Mouse (Mus musculus): Measurements from ENCODE around the gene Vps9d1. TPM values are rescaled to one million over a fixed set of nuclear protein-coding genes. Genes with fewer than 3 reads are reported as not detected.
"Not testable (repeated sequence)": the region's sequence is repeated elsewhere in the genome, so short reads cannot be mapped to it uniquely, and the experiment has no call there.

The Vps9d1 gene
- 25.2 and 36.7 TPM in 2 replicates for total RNA-seq (2021)
- long read RNA-seq, transcript Vps9d1-203 (15 exons, 2,952 nt): major isoform, 6 of 25 reads
- long read RNA-seq, partial matches to known transcripts: 9 of 25 reads
- long read RNA-seq, other reads (novel, unspliced or antisense): 9 of 25 reads

GRCm38 (mm10) chr8:123254099-123254885, at the start of gene Vps9d1, which contains the start of gene Zfp276:
Gene Vps9d1 (minus strand): TSS chr8:123254348.
Gene Zfp276 (plus strand): TSS chr8:123254195.
- peak; percentile 92 for DNase-seq

GRCm38 (mm10) chr8:123298301-123298700, 44.2 kb upstream of the Vps9d1 start:
- no peak for DNase-seq

DNA sequence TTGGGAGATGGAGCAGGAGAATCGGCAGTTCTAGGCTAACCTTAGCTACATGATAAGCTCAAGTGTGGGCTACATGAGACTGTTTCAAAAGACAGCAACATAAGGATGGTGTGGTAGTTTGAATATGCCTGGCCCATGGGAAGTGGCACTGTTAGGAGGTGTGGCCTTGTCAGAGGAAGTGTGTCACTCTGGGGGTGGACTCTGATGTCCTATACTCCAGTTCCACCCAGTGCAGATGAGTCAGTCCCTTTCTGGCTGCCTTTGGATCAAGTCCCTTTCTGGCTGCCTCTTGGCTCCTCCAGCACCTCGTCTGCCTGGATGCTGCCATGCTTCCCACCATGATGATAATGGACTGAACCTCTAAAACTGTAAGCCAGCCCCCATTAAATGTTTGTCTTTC, 38.6 kb upstream of the Vps9d1 start:
- no peak for DNase-seq

DNA sequence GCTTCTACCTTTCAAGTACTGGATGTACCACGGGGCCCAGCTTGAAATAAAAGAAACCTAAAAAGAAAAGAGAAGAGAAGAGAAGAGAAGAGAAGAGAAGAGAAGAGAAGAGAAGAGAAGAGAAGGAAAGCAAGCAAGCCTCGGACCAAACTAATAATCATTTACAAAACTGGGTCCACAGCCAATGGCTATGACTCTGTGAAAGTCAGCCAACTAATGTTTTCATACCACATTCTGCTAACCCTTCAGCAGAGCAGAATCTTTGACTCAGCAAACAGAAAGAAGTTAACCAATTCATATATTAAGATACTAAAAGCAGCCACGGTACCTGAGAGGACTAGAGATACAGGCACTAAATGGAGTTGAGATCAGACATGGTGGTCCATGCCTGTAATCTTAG, 38.1 kb upstream of the Vps9d1 start:
- no peak for DNase-seq

DNA sequence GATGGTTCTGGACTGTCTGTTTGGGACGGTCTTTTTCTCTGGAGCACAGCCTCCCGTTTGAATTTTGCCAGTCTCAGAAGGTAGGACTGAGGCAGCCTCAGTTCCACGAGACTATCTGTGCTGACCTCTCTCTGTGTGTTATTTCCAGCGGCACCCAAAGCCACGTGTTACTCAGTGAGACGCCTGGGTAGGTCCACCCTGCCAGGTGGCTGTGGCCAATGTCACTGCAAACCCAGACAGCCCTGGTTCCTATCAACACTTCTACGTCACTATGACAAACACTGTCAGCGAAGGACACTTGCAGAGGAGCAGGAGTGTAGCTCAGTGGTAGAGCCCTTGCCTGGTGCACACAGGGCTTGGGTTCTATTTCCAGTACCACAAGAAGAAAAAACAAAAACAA, 37.6 kb upstream of the Vps9d1 start:
- no peak for DNase-seq

DNA sequence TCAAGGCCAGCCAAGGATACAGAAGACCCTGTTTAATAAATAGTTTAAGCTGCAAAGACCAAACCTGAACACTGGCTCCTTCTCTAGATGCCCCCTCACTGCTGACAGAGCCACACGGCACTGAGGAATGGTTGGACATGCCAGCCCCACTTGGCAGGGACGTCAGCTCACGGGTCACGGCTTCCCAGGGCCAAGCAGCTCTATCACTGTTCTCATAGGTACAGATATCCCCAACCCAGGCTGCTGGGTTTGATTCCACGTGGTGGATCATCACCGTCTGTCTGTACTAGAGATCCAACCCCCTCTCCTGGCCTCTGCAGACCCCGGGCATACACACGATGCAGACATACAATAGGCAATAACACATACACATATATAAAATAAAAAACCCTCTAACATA, 36.5 kb upstream of the Vps9d1 start:
- DNase-seq: no peak

GRCm38 (mm10) chr8:123290166-123290565, 36.0 kb upstream of the Vps9d1 start:
- peak; percentile 53 for DNase-seq

DNA sequence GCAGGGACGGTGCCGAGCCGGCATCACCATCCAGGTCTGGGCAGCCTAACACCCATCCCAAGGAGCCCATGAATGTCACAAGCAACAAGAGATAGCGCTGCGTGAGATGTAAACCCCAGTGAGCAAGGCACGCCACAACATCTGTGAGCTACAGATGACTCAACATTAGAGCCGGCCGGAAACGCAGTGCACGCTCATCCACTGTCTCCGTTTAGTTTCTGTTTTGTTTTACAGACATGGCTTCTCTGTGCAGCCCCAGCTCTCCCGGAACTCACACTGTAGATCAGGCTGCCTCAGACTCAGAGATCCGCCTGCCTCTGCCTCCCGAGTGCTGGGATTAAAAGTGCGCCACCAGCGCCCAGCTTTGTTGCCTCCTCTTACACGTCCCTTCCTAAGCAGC, 33.2 kb upstream of the Vps9d1 start:
- DNase-seq: no peak

DNA sequence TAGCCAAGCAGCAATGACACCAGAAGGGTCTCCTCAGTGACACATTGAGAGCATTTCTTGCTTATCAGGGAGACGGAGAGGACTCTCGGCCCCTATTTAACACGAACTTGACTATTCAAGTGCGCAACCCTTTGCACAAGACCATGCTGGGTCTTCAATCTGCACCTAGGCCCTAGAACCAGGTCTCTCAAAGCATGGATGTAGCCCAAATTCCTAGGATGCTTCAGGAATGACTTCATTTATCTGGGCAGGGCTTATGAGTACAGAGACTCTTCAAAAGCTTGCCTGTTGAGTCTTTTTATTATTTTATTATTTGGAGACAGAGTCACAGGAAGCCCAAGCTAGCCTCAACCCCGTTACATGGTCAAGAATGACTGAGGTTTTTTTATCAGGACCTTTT, 30.3 kb upstream of the Vps9d1 start:
- no peak for DNase-seq

DNA sequence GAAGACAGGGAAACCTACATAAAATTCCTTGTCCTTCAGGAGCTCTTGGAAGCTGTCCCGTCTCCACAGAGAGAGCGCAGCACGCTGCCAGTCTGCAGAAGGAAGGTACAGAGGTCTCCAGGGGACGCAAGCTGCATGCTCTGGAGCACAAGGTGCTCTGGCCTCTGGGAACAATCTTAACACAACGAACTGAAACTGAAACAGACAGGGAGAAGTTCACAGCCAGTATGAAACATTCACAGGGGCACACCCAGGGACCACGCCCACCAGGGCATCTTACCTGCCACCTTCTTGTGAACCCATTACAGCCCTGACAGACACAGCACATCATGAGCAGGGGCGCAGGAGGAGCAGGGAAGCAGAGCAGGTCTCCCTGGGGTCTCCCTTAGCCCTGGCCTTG, 29.8 kb upstream of the Vps9d1 start:
- no peak for DNase-seq

- DNase-seq: not testable (repeated sequence)
These were observed 28.8 kb upstream of the Vps9d1 start for GRCm38 (mm10) chr8:123282994-123283393.

DNA sequence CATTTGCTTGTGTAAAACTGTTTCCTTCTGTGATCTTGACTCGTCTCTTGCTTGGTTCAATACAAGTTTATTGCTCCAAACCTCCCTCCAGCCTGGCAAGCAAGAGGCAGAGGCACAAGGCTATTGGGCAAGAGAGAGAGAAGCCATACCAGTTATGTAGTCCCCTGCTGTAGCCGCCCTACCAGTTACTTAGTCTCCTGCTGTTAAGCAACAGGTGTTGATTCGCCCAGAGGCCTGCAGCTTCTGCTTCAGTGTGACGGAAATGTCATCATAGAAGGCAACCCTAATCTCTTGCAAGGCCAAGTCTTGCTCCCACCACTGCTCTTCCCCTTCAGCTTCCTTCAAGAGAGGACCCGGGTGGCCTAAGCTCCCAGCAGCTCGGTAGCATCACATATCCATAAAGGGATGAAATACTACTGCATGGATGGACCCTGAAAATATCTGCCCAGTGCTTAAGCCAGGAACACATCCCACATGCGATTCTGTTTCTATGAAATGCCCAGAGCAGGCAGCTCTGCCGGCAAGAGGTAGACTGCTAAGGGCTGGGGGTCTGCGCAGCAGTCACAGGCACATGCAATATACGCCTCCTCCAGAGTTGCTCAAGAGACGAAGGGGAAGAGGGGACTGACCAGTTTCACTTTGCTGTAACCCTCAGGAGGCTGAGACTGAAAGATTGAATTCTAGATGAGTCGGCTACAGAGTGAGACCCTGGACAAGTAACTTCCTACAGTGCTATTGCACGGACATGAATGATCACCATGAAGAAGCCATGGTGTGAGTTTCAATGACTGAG, 26.4 kb upstream of the Vps9d1 start:
- no peak for DNase-seq

GRCm38 (mm10) chr8:123279828-123280227, 25.7 kb upstream of the Vps9d1 start:
- no peak for DNase-seq

GRCm38 (mm10) chr8:123278445-123278844, 24.3 kb upstream of the Vps9d1 start:
- DNase-seq: no peak

- DNase-seq: no peak
These were observed 20.9 kb upstream of the Vps9d1 start for GRCm38 (mm10) chr8:123275096-123275495.

GRCm38 (mm10) chr8:123274447-123274846, 20.3 kb upstream of the Vps9d1 start:
- DNase-seq: no peak

GRCm38 (mm10) chr8:123271901-123272300, 17.8 kb upstream of the Vps9d1 start:
- no peak for DNase-seq

GRCm38 (mm10) chr8:123271147-123271546, 17.0 kb upstream of the Vps9d1 start:
- no peak for DNase-seq

DNA sequence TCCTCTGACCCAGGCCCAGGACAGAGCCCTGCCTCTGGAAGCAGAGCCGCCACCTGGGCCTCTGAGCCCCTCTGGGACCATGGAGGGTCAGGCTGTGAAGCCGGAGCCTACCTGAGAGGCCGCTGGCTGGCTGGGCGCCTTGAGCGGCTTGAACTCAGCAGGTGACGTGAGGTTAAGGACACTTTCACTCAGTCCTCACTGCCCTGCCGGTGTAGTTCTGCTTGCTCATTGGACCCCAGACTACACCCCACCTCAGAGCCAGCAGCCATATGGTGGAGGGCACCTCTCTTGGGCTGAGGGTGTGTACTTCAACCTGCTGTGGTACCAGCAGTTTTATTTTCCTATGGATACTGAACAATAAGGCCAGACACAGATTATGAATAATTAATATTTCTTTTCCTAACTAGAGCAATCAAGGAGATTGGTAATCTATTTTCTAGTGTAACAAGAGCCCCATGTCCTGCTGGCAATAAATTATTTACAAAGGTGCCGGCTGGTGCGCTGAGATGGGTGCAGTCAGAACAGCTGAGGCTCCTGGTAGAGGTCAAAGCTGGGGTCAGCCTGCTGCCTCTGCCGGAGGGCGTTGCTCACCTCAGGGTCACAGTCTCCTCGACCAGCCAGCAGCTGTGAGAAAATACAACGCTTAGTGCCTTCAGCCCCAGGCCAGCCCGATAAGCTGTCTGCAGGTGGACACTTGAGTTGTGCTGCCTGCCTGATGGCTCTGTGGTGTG, 13.9 kb upstream of the Vps9d1 start:
- DNase-seq: no peak

DNA sequence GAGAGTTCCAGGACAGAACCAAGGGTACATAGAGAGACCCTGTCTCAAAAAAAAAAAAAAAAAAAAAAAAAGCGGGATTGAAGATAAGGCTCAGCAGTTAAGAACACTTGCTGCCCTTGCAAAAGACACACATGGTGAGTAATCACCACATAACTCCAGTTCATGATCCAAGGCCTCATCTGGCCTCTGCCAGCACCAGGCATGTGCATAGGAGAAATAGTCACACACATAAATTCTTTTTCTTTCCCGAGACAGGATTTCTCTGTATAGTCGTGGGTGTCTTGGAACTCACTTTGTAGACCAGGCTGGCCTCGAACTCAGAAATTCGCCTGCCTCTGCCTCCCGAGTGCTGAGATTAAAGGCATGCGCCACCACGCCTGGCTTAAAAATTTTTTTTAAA, 3.4 kb upstream of the Vps9d1 start:
- not testable (repeated sequence) for DNase-seq

DNA sequence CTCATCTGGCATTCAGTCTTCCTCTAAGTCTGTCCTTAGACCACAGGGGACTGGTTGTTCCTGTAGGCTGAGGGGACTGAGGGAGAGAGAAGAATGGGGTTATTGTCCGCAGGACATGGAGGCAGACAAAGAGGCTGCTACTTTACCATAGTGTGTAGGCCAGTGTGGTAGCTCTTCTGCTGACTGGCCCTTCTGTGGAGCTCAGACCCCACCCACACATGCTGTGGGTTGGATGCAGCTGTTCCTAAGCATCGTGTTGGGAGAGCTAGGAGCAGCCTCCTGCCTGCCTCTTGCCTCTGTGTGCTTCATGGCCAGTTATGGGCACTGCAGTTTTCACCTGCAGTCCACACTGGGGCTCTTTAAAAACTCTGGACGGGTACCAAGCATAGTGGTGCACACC, 3.0 kb upstream of the Vps9d1 start:
- DNase-seq: no peak

DNA sequence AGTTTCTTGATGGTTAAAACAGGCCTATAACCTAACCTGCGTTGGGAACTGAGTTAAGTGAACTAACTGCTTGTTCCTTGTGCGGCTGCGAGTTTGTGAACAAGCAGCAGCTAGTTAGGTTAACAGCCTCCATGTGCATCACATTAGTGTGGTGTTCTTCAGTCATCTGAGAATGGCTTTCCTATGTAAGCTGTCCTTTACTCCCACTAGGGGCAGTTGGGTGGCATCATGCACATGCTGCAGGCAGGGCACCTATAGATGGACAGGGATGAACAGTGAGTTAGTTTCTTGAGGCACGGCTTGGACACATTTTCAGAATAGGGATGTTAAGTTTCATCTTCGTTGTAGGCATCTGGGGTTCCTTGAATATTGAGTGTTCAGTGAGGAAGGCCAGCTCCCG, 1.0 kb upstream of the Vps9d1 start:
- no peak for DNase-seq
